Mouse (Mus musculus) liver, adult 2 months (tissue): ENCODE results near the gene Gm9573. TPM values are rescaled to one million over a fixed set of nuclear protein-coding genes. Genes with fewer than 3 reads are reported as not detected.
A peak's percentile ranks its signal among the peaks of the same experiment; 100 is the strongest.

ENCODE experiments used
- DNase-seq: peaks from one replicate; pipeline ENCODE4 v3.0.0-alpha.2; 2011; ENCODE audit warnings: low read depth, low spot score; ENCODE audit errors: extremely low read depth
- H3K27ac ChIP-seq: fragments of 200-500 bp; replicated peaks from 2 replicates; pipeline ENCODE4 v1.5.1; 2012; ENCODE audit warnings: low read depth, mild to moderate bottlenecking, control low read depth, inconsistent platforms, low read length; ENCODE audit not compliant: insufficient read depth
- H3K27me3 ChIP-seq: fragments of 200-500 bp; 2 replicates; pipeline ENCODE4 v1.6.1; 2012; ENCODE audit warnings: mild to moderate bottlenecking, moderate library complexity, low read length, inconsistent platforms; ENCODE audit not compliant: control insufficient read depth, insufficient read depth
- H3K36me3 ChIP-seq: fragments of 200-500 bp; 2 replicates; pipeline ENCODE4 v1.6.1; 2012; ENCODE audit warnings: low read length, inconsistent platforms; ENCODE audit not compliant: control insufficient read depth, insufficient read depth
- H3K4me1 ChIP-seq: fragments of 200-500 bp; 2 replicates; pipeline ENCODE4 v1.6.1; 2011; ENCODE audit warnings: low read length; ENCODE audit not compliant: control insufficient read depth, insufficient read depth
- H3K4me3 ChIP-seq: fragments of 200-500 bp; 2 replicates; pipeline ENCODE4 v1.5.1; 2011; ENCODE audit warnings: low read depth, mild to moderate bottlenecking, control low read depth, low read length, moderate library complexity; ENCODE audit not compliant: insufficient read depth
- H3K79me2 ChIP-seq: fragments of 200-500 bp; 2 replicates; pipeline ENCODE4 v1.6.1; 2012; ENCODE audit warnings: inconsistent platforms, mild to moderate bottlenecking, low read length, moderate library complexity; ENCODE audit not compliant: control insufficient read depth, insufficient read depth
- H3K9ac ChIP-seq: fragments of 200-500 bp; 2 replicates; pipeline ENCODE4 v1.6.1; 2012; ENCODE audit warnings: low read depth, mild to moderate bottlenecking, control low read depth, inconsistent platforms, low read length
- CTCF ChIP-seq: fragments of 200-500 bp; IDR thresholded peaks from 2 replicates; pipeline ENCODE4 v1.5.1; 2011; ENCODE audit warnings: low read depth, low read length, control low read depth
- POLR2A ChIP-seq: fragments of 200-500 bp; IDR thresholded peaks from 2 replicates; pipeline ENCODE4 v1.6.1; 2011; ENCODE audit warnings: low read length, control low read depth; ENCODE audit not compliant: insufficient read depth; ENCODE audit errors: extremely low read depth
- WGBS: fragments of 180-500 bp; shearing (Covaris S2); methylation state at CpG from one replicate; pipeline ENCODE4 v1.1.7; 2018; 5-methylcytosine and 5-hydroxymethylcytosine counted together
- polyA plus RNA-seq: library from polyadenylated mRNA; depleted of rRNA; stranded (reverse); fragments of >200 nt; gene quantifications from 2 replicates; pipeline ENCODE4 v1.2.3, GENCODE M21; 2012
- total RNA-seq: library from RNA; depleted of rRNA; stranded (reverse); fragments of >200 nt; gene quantifications from 2 replicates; pipeline ENCODE4 v1.2.3, GENCODE M21; 2014

Gene Gm9573
- total and polyA plus RNA-seq, 2 experiments: not detected

DNA sequence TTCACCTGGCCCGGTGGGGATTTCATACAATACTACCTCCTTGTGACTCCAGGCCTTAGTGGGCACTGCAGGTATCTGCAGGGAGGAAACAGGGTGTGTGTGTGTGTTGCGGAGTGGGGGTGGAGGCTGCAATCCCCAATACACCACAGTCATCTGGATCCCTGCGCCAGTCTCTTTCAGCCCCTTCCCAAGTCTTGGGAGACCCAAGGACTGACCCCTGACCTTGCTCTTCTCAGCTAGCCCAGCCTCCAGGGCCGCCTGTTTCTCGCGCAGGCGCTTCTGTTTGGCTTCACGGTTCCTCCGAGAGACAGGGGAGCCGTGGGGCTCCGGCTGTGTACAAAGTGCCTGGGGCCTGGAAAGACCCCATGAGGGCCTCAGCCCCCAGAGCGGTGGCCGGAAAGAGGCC, 40.4 kb upstream of the Gm9573 start:
- H3K27me3 ChIP-seq: no peaks in the 10 kb centered on the region
- no peaks in the 10 kb centered on the region; the same call in 1 of the 2 replicates for H3K36me3 ChIP-seq
- 7% methylated on average over 13 of the region's 13 CpGs for WGBS
- peak overlapping the region; percentile 79 for H3K9ac ChIP-seq
- H3K79me2 ChIP-seq: no peaks in the 10 kb centered on the region
- DNase-seq: peak; percentile 2
- 0 out of 2 replicates have a peak, but pooled peaks cover 2% of the 10 kb centered on the region for H3K4me1 ChIP-seq
- TF ChIP-seq CTCF (no peak), POLR2A (no peak)
- peak overlapping the region; percentile 66 for H3K4me3 ChIP-seq
- peak overlapping the region; percentile 16; the same call in 1 of the 2 replicates for H3K27ac ChIP-seq

DNA sequence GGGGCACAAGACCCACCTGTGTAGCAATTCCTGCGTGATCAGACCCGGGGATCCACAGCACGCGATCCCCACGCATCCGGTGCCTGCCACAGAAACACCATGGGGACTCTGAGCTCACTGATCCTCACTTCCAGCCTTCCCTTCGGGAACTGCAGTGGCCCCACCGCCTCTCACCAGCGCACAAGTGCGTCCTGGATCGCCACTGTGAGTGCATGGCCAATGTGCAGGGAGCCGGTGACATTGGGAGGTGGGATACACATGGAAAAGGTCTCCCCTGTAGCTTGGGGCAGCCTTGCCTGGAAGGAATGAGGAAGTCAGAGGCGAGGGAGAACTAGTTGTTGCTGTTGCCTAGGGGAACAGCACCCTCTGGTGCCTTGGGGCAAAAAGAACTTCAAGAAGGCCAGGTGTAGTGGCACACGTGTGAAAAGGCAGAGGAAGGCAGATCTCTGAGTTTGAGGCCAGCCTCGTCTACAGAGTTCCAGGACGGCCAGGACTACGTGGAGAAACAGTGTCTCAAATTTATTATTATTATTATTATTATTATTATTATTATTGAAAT, 39.6 kb upstream of the Gm9573 start:
- no peaks in the 10 kb centered on the region; the same call in 1 of the 2 replicates for H3K36me3 ChIP-seq
- no peak overlapping the region for H3K9ac ChIP-seq
- WGBS: 88% methylated on average over 17 of the region's 17 CpGs

DNA sequence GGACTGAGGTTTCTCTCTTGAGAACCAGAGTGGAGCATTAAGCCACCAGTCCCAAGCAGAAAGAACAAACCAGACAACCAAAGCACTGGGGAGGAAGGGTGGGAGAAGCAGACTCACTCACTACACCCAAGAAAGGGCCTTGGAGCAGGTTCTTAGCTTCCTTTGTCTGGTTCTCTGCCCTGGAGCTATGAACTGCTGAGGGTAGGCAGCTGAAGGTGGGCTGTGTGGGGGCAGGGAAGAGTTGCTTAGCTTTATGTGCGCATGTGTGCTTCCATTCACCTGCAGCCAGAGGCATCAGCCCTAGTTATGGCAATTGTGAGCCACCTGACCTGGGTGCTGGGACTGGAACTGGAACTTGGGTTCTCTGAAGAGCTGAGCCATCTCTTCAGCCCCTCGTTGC, 26.6 kb upstream of the Gm9573 start:
- no peaks in the 10 kb centered on the region for H3K4me1 ChIP-seq
- H3K36me3 ChIP-seq: peaks cover 4% of the 10 kb centered on the region; the same call in 1 of the 2 replicates
- no peak for DNase-seq
- WGBS: 86% methylated on average over 2 of the region's 2 CpGs
- no peaks in the 10 kb centered on the region for H3K27me3 ChIP-seq
- no peak overlapping the region for H3K9ac ChIP-seq
- TF ChIP-seq CTCF: no peak
- no peak for TF ChIP-seq POLR2A
- H3K4me3 ChIP-seq: no peak overlapping the region
- no peak overlapping the region for H3K27ac ChIP-seq
- H3K79me2 ChIP-seq: no peaks in the 10 kb centered on the region

More for the DNA sequence above, 39.6 kb upstream of the Gm9573 start:
- H3K27me3 ChIP-seq: no peaks in the 10 kb centered on the region
- peak; percentile 15 for DNase-seq
- peak; percentile 35; the same call in 1 of the 2 replicates for TF ChIP-seq CTCF
- TF ChIP-seq POLR2A: no peak
- no peak overlapping the region for H3K27ac ChIP-seq
- no peaks in the 10 kb centered on the region for H3K79me2 ChIP-seq
- 0 out of 2 replicates have a peak, but pooled peaks cover 2% of the 10 kb centered on the region for H3K4me1 ChIP-seq
- H3K4me3 ChIP-seq: no peak overlapping the region

DNA sequence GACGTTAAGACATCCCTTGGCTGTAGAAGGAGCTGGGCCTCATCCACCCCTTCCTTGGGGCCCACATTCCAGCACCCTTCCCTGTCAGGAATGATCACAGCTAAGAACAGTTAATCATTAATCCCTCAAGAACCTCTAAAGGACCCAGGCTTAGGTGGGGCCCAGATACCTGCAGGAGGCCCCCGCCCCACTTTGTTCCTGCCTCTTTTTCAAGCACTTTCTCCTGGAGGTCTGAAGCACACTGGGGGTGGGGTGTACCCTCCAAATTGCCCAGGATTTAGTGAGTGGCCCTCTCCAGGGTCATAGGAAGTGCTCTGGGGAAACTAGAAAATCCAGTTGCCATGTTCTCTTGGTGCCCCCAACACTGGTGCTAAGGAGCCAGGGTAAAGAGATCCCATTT, 23.0 kb upstream of the Gm9573 start:
- no peak overlapping the region for H3K4me3 ChIP-seq
- no peak overlapping the region for H3K9ac ChIP-seq
- no peaks in the 10 kb centered on the region for H3K36me3 ChIP-seq
- no peaks in the 10 kb centered on the region for H3K79me2 ChIP-seq
- WGBS: 58% methylated on average over 2 of the region's 2 CpGs
- DNase-seq: no peak
- no peak overlapping the region for H3K27ac ChIP-seq
- TF ChIP-seq CTCF: no peak
- TF ChIP-seq POLR2A: no peak
- no peaks in the 10 kb centered on the region for H3K4me1 ChIP-seq
- no peaks in the 10 kb centered on the region for H3K27me3 ChIP-seq

DNA sequence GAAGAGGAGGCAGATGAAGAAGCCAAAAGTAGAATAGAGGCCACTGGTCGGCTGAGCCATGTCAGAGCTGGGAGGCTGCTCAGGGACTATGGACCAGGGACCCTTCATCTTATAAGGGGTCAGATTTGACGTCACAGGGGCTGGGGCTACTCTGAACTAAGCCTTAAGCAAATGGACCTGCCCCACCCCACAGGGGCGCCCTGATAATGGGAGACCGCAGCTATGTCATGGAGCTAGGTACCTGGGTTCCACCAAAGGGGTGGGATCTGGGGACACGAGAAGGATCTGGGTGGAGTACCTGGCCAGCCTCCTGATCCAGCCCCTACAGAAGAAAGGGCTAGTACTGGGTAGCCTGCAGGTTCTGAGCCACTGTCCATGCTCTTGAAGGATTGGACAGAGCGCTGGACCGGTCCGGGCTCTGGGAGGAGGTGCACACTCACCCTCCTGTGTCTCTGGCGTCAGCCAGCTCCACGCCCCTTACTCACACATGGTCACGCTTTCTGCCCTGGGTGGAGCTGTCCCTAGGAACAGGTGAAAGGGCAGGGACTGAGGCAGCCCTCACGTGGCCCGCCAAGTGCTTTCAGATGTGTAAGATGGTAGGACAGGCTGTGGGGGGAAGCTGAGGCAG, 17.3 kb upstream of the Gm9573 start, which contains the start of gene Mucl3:
Mucl3 (minus strand) TSS at position 87 of the 628 bp plus-strand sequence.
- WGBS: 62% methylated on average over 13 of the region's 13 CpGs
- H3K4me3 ChIP-seq: no peak within 1 kb of the TSS
- TF ChIP-seq CTCF (no peak), POLR2A (no peak)

DNA sequence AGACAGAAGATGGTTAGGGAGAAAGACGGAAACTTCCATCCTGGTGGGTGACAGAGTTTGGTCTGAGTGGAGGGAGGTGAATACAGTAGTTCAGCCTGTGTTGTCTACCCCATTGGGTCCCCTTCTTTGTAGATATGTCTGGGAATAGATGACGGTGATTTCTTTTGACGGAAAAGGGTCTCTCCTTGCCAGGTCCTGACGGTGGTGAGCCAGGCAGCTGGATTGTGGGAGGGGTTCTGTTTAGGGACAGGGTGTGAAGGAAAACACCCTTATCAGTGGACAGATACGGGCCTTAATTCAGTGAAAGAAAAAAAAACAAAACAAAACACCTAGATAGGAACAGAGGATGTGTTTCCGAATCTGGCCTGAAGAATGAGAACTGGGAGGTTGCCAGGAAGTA, 12.9 kb upstream of the Gm9573 start:
- TF ChIP-seq CTCF (no peak), POLR2A (no peak)
- no peak overlapping the region for H3K4me3 ChIP-seq
- H3K79me2 ChIP-seq: no peaks in the 10 kb centered on the region
- H3K36me3 ChIP-seq: no peaks in the 10 kb centered on the region
- WGBS: 65% methylated on average over 6 of the region's 6 CpGs
- no peak overlapping the region for H3K27ac ChIP-seq
- H3K4me1 ChIP-seq: no peaks in the 10 kb centered on the region
- no peak for DNase-seq
- H3K27me3 ChIP-seq: peaks cover 3% of the 10 kb centered on the region; the same call in 1 of the 2 replicates
- H3K9ac ChIP-seq: no peak overlapping the region

More for the DNA sequence above, 17.3 kb upstream of the Gm9573 start, which contains the start of gene Mucl3:
- H3K36me3 ChIP-seq: no peaks in the 10 kb centered on the region
- no peak within 1 kb of the TSS for H3K27ac ChIP-seq
- no peak for DNase-seq
- no peaks in the 10 kb centered on the region for H3K79me2 ChIP-seq
- H3K4me1 ChIP-seq: no peaks in the 10 kb centered on the region
- no peak within 1 kb of the TSS for H3K9ac ChIP-seq
- H3K27me3 ChIP-seq: no peaks in the 10 kb centered on the region
